Mouse (Mus musculus): Measurements from ENCODE around the gene Zfp518a. TPM values are rescaled to one million over a fixed set of nuclear protein-coding genes. Genes with fewer than 3 reads are reported as not detected.
A peak's percentile ranks its signal among the peaks of the same experiment; 100 is the strongest.

Zfp518a gene
- total RNA-seq (2017) = 34.1 and 42.1 TPM in 2 replicates

DNA sequence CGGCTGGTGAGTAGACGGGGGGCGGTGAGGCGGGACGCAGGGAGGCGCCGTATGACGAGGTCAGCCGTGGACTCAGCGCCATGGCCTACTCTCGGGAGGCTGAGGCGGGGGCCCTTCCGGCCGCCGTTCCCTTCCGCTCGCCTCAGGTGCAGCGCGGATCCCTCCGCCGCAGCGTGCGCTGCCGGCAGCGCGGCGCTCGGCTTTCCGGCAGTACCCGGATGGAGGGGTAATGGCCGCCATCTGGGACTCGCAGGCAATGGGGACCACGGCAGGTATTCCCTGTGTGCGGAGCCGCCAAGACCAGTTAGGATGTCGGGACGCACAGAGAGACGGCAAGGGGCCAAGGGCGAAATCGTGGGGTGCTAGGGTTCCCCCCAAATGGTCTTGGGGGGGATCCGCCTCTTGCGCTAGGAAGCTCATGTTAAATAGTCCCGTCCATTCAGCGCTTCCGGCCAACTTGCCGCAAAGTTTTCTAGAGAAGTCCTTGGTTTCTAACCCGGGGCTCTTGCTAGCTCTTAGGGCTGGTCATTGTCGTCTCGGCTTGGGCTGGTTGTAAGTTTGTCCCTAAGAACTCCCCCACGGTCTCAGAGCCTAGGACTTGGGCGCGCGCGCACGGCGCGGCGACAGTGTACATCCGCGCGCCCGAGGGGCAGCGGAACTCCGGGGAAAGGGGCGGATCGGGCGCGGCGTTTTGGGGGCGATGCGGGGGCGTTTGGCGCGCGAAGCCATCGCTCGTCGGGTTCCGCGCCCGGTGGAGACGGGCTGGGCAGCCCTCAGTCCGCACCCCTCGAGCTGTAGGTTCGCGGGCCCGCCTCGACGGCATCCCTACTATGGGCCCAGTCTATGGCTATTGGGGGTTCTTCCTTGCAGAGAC is at the start of gene Zfp518a:
Gene Zfp518a (plus strand): TSS at position 187 of the 874 bp plus-strand sequence.
- peak; percentile 72 to 95 for ATAC-seq (replicated peaks in 1 of 2; ENCODE audit: insufficient read depth in 1 of 2, low FRiP score in 2 of 2, low TSS enrichment in 1 of 2, low read depth in 1 of 2, poor library complexity in 2 of 2, severe bottlenecking in 2 of 2)

DNA sequence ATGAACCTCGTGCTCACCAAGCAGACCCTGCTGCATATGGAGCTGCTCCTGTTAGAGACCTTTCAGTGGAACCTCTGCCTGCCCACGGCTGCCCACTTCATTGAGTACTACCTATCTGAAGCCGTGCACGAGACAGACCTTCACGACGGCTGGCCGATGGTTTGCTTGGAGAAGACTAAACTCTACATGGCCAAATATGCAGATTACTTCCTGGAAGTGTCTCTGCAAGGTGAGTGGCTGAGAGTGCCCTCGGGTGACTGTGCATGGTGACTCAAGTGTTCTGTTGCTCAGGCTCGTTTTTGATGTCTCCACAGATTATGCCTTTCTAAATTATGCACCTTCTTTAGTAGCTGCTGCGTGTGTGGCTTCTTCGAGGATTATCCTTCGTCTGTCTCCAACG is 49.8 kb upstream of the Zfp518a start:
- no peak for ATAC-seq (replicated peaks in 1 of 2; ENCODE audit: insufficient read depth in 1 of 2, low FRiP score in 2 of 2, low TSS enrichment in 1 of 2, low read depth in 1 of 2, poor library complexity in 2 of 2, severe bottlenecking in 2 of 2)

DNA sequence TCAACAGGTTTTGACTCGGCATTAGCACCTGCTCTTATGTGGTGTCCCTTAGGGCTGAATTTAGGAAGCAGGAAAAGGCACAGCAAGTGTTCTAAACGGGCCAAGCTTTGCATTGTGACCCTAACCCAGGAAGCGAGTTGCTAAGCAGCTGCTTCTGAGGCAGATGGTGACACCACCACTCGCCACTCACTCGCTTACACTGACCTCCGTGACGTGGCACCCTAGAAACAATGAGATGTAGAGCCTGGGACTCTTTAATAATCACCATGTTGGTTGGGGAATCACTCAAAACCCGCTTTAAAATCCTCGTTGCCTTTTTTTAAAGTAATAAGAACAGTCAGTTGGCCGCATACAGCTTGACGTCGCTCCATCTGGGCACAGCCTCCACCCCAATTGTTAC is 45.1 kb upstream of the Zfp518a start:
- ATAC-seq (replicated peaks in 1 of 2; ENCODE audit: insufficient read depth in 1 of 2, low FRiP score in 2 of 2, low TSS enrichment in 1 of 2, low read depth in 1 of 2, poor library complexity in 2 of 2, severe bottlenecking in 2 of 2) = no peak

DNA sequence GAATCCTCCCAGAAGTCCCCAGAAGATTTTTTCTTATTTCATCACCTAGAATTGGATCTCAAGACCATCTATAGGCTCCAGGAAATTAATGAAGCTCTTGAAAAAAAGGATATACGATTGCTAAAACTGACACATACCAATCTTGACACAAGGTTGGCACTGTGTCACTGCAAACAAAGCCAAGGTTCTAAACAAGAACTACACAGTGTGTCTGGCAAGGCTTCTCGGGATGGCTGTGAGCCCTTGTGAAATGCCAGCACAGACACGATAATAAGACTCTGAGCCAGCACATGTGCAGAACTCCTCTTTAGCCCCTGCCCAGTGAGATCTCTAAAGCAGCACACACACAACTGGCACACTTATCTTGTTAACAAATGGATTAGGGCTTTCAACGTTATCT is 35.0 kb upstream of the Zfp518a start:
- no peak for ATAC-seq (replicated peaks in 1 of 2; ENCODE audit: insufficient read depth in 1 of 2, low FRiP score in 2 of 2, low TSS enrichment in 1 of 2, low read depth in 1 of 2, poor library complexity in 2 of 2, severe bottlenecking in 2 of 2)

DNA sequence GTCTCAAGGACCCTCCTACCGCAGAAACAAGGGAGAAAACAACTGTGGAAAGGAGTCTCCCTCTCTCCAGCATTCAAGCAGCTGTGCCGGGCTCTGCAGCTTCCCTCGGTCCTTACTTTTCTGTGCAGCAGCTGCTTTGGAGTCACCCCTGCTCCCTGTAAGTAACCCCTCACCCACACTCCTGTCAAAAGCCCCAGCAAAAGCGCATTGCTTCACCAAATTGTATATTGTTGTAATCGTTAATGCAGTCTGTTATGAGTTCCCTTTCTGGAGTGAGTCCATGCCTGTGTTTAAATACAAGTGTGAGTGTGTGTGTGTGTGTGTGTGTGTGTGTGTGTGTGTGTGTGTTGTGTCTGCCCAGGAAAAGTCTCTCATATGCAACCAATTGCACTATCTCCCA is 26.2 kb upstream of the Zfp518a start:
- no peak for ATAC-seq (replicated peaks in 1 of 2; ENCODE audit: insufficient read depth in 1 of 2, low FRiP score in 2 of 2, low TSS enrichment in 1 of 2, low read depth in 1 of 2, poor library complexity in 2 of 2, severe bottlenecking in 2 of 2)

DNA sequence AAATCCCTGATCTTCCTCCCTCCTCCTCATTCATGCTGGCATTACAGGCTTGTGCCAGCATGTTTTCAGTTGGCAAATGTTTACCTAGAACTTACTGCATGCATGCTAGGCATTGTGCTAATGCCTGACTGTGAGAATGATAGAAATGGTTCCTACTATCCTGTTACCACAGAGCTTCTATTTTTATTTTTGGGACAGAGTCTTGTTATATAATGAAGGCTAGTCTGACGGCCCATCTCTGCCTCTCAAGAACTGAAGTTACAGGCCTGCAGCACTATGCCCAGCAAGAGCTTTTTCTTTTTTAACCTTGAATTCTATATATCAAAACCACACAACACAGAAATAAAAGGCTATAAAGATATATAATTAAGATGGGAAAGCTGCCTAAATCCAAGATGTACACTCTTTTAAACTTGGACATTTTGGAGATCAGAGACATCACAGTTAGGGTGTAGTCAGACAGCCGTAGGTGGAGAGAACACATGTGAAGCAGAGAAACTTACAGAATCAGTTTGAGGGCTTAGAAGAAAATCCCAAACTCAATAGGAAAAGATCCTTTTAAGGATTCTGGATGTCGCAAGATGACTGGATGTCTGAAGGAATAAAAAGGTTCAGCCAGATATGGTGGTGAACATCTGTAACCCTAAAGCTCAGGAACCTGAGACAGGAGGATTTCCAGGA is 24.9 kb upstream of the Zfp518a start:
- no peak for ATAC-seq (replicated peaks in 1 of 2; ENCODE audit: insufficient read depth in 1 of 2, low FRiP score in 2 of 2, low TSS enrichment in 1 of 2, low read depth in 1 of 2, poor library complexity in 2 of 2, severe bottlenecking in 2 of 2)

DNA sequence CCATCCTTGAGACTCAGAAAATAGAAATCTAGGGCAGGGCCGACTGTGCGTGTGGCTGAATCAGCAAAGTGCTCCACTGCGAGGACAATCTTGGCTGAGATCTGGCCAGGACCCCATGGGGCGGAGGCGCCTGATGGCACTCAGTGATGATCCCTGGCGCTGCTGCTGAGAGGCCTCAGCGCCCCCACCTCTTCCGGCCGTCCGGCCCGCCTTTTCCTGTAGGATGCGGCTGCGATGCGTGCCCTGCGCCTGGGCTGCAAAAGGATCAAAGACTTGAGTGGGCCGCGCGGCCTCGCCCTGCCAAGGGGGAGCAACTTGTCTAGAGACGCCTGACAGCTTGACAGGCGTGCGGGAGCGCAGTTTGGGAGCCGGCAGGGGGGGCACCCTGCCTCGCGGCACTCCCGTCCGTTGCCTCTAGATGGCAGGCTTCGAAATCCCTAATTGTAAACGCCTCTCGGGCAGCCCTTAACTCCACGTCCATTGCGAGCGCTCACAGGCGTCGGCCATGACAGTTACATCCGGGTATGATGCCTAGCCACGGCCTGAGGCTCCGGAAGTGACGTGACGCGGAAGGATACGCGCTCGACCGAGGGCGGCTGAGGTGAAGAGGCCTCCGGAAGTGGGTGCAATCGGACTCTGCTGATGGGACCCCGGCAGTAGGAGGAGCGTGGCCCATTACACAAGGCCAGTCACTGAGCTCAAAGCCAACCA is 21.4 kb upstream of the Zfp518a start:
- ATAC-seq (replicated peaks in 1 of 2; ENCODE audit: insufficient read depth in 1 of 2, low FRiP score in 2 of 2, low TSS enrichment in 1 of 2, low read depth in 1 of 2, poor library complexity in 2 of 2, severe bottlenecking in 2 of 2) = peak; percentile 90 to 96

DNA sequence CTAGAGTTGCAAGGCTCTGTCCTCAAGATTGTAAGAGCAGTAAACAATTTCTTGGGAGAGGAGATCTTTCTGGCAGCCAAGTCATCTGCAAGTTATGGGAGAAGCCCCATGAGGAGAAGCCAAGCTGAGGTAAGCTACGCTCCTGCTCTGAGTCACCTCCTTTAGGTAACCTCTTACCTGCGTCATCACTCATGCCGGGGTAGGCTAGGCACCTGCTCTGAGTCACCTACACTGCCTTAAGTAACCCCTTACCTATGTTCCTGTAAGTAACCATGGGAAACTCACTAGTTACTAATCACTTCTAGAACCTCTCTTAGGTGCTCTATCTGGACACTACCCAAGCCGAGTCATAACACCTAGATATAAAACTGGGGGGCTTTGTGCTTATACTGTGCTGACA is 12.8 kb upstream of the Zfp518a start:
- no peak for ATAC-seq (replicated peaks in 1 of 2; ENCODE audit: insufficient read depth in 1 of 2, low FRiP score in 2 of 2, low TSS enrichment in 1 of 2, low read depth in 1 of 2, poor library complexity in 2 of 2, severe bottlenecking in 2 of 2)

DNA sequence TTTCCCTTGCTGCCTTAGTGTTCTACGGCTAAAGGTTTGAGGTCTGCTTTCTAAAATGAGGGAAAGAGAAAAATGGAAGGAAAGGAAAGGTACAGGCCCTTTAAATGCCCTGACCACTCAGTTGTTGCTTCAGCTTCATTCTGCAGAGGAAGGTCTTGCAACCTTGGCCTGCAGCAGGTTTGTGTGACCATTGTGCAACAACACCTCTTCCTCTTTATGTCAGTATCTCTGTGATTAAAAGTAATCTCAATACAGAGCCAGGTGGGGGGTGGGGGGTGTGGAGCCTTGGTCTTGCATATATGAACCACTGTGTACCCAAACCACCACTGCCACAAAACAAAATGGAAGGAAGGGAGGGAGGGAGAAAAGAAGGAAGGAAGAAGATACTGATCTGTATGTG is 5.6 kb upstream of the Zfp518a start:
- peak in 1 of 2 experiments; percentile 60; a peak in 1 of 4 replicates for ATAC-seq (replicated peaks in 1 of 2; ENCODE audit: insufficient read depth in 1 of 2, low FRiP score in 2 of 2, low TSS enrichment in 1 of 2, low read depth in 1 of 2, poor library complexity in 2 of 2, severe bottlenecking in 2 of 2)

DNA sequence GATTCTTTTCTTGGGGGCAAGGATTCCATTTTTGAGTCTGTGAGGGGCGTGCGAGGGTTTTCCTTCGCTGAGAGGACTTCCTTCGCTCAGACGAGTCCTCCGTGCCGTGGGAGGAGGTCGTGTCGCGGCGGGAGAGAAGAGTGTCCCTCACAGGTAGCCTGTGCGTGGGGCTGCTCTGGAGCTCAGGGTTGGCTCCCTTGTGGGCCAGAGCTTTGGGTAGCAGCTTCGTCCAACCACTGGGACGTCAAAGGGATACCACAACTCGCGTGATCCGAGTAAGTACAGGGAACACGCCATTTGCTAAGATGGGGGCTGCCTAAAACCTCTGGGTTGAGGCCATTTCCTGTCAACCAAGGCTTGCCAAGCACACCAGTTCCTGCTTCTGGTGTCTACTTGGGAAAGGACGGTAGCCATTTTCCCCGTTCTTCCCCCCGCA is 416 bp upstream of the Zfp518a start:
- no peak; a peak in 2 of 4 replicates for ATAC-seq (replicated peaks in 1 of 2; ENCODE audit: insufficient read depth in 1 of 2, low FRiP score in 2 of 2, low TSS enrichment in 1 of 2, low read depth in 1 of 2, poor library complexity in 2 of 2, severe bottlenecking in 2 of 2)

DNA sequence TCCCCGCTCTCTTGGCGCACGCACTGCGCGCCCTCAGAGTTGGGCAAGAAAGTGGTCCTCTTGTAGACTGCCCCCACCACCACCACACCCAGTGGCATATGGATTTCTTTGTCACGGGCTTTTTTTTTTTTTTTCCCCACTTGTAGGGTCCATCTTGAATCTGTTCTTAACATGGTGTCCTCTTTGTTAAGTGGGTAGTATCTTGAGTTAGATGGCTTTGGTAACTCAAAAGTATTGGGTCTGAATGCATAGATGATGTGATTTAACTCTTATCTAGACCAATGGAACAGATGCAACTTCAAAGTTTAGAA is 843 bp downstream of the Zfp518a start:
- no peak for ATAC-seq (replicated peaks in 1 of 2; ENCODE audit: insufficient read depth in 1 of 2, low FRiP score in 2 of 2, low TSS enrichment in 1 of 2, low read depth in 1 of 2, poor library complexity in 2 of 2, severe bottlenecking in 2 of 2)

DNA sequence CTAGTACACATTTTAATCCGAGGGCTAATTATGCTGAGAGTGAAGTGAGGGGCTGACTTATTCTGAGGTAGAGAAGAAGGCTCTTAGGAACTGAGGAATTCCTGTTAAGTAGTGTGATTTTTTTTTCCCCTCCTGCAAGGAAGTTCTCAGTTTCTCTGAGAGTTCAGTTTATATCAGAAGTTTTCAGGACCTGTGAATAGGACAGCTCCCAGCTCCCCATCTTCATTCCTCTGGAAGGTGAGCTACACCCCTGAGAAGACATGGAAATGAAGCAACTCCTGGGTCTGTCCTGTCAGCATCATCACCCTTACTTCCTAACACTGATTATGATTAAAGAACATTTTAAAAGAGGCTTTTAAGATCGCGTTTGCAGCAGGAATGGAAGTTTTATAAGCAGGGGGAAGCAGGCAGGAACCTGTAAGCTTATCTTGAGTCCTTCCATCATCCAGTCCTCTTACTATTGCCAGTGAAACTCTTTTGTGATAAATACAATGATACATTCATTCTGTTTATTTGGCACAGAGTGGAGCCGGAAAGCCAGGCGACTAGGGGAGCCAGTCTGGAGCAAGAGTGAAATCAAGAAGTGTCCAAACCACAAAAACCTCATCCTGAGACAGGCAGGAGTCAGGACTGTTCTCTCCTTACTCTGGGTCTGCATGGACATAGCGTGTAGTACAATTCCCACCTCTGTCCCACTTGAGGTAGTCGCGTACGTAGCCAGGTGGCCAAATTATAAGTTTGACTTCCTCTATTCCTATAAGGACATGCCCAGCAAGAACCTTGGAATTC is 37.3 kb downstream of the Zfp518a start:
- ATAC-seq (replicated peaks in 1 of 2; ENCODE audit: insufficient read depth in 1 of 2, low FRiP score in 2 of 2, low TSS enrichment in 1 of 2, low read depth in 1 of 2, poor library complexity in 2 of 2, severe bottlenecking in 2 of 2) = no peak

DNA sequence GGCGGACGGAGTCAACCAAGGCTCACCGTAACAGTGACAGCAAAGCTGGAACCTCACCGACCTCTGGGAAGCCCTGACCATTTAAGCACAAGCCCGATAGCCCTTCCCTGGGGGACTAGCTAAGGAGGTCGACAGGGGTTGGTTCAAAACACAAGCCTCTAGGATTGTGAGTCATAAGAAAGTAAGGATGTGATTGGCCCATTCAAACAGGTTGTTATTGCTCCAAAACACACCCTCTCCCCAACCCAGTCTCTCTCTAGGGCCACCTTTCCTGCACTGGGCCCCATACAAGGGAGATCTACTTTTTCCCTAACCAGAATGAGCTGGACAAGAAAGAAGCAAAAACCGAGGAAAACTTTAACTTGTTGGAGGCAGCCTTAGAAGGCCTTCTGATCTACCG is 40.9 kb downstream of the Zfp518a start:
- no peak for ATAC-seq (replicated peaks in 1 of 2; ENCODE audit: insufficient read depth in 1 of 2, low FRiP score in 2 of 2, low TSS enrichment in 1 of 2, low read depth in 1 of 2, poor library complexity in 2 of 2, severe bottlenecking in 2 of 2)

DNA sequence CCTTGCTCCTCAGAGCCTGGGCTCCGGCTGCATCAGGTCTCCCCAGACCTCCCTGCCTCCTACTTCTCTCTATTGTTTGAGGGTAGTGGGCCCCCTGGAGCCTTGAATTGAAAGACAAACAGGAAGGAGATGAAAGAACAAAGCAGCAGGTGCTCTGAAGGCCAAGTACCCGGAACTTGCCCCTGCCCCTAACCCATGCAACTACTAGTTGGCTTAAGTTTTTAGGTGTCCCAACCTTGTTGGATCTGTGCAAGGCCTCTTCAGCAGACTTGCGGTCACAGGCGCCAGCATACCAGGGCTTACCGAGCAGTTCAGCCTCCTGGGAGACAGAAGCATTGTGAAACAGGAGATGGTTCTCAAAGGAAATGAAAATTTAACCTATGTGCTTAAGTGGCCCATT is 41.5 kb downstream of the Zfp518a start:
- ATAC-seq (replicated peaks in 1 of 2; ENCODE audit: insufficient read depth in 1 of 2, low FRiP score in 2 of 2, low TSS enrichment in 1 of 2, low read depth in 1 of 2, poor library complexity in 2 of 2, severe bottlenecking in 2 of 2) = peak; percentile 21 to 53; a peak in 2 of 4 replicates

DNA sequence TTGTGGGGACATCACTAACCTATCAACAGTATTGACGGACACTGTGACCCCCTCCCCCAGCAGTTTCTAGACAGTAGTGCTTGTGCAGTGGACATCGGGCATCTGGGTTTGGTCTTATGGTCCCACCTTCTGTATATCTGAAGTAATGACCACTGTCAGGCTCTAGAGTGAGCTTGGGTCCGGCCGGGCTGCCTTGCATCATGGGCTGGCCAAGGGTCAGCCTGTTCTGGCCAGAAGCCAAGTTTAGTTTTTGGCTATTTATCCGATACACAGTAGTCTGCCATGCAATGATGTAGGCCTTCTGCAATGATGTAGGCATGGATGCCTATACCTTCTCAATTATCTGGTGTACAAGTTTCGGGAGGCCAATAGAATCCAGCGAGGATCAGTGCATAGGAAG is 49.0 kb downstream of the Zfp518a start:
- ATAC-seq (replicated peaks in 1 of 2; ENCODE audit: insufficient read depth in 1 of 2, low FRiP score in 2 of 2, low TSS enrichment in 1 of 2, low read depth in 1 of 2, poor library complexity in 2 of 2, severe bottlenecking in 2 of 2) = no peak

DNA sequence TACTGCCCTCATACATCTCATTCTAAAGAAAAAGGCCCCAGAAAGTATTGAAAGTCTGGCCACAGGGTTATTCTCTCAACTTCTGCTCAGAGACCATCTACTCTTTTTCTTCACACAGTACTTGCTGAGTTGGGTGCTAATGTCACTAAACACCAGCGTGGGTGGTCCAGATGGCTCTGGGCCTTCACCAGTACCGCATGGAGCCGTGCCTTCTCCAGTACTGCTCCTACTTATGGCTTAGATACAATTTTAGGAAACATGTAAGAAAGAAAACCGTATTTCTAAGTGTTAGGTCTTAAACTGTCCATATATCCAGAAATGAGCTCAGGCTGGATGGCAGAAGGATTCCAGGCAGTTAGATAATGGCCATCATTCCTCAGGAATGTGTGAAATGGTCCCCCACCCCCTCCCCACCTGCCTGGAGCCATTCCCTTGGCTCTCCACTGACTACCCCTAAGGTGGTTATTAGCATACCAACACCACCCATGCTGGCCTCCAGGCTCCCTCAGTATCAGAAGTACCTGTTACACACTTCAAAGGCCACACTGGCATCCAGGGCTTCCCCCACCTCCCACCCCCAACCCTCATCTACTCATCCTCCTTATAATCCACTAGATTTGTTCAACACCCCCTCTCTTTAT is 52.6 kb downstream of the Zfp518a start:
- ATAC-seq (replicated peaks in 1 of 2; ENCODE audit: insufficient read depth in 1 of 2, low FRiP score in 2 of 2, low TSS enrichment in 1 of 2, low read depth in 1 of 2, poor library complexity in 2 of 2, severe bottlenecking in 2 of 2) = no peak

DNA sequence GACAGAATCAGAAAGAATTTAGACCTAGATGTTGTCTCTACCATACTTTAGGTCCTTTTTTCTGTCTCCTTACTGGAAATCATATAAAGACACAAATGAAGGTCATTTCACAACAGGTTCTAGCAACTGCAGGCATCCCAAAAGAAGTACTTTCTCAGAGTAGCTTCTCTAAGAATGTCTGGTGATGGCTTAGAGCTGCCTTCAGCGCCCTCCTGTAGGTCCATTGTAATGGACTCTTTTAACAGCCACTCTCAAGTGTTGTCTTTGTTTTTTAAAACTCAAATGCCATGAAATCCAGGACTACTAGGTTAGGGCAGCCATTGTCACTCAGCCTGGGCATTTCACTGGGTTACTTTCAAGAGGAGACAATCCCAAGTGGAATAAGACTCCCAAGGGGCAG is 64.5 kb downstream of the Zfp518a start:
- no peak for ATAC-seq (replicated peaks in 1 of 2; ENCODE audit: insufficient read depth in 1 of 2, low FRiP score in 2 of 2, low TSS enrichment in 1 of 2, low read depth in 1 of 2, poor library complexity in 2 of 2, severe bottlenecking in 2 of 2)

Measured in hematopoietic stem cell, adult 5-6 weeks (primary cell).